ENCODE assay signal across 11 mouse cellular contexts in the genomic region with DNA sequence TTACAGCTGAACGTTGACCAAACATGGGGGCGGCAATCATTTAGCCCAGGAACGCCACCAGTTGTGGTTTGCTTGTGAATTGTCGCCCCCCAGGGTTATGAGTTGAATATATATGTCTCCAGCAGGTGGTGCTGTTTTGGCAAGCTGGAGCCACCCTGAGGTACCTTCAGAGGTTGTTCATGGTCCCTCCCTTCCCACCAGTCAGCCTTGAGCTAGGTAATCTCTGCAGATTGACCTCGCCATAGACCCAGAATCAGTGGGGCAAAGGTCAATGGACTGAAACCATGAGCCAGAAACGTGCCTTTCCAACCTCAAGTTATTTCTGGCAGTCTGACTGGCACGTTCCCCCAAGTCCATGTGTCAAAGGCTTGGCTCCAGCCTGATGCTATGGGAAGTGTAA. TPM values are rescaled to one million over a fixed set of nuclear protein-coding genes. Genes with fewer than 3 reads are reported as not detected.
DNase-seq lines count a peak whose midpoint lies in the region; ATAC-seq and TF ChIP-seq lines count a peak whose summit lies in the region.
"Had no signal": no experiment of that assay in that cellular context is flagged by ENCODE, and none has a peak within 500 bp of the region (broad histone marks: within the 10 kb centered on the region; RNA-seq: fewer than 3 reads in every experiment).

No protein-coding gene starts in this region.

- dilution Hi-C loops in CH12.LX (cut with MboI; ENCODE audit: extremely low pct_ligation_motif_present, extremely low pct_unique_long_range_greater_than_20kb, low sequenced_read_pairs), result no loop called here

- TF ChIP-seq RAD21 in CH12.LX (IDR thresholded peaks at IDR 0.05; ENCODE audit: low read depth, low read length), result peak; percentile 42

- no peaks in the 10 kb centered on the region for H3K36me3 ChIP-seq in kidney, postnatal 0 days (ENCODE audit: insufficient read depth, low read length)
- H3K36me3 ChIP-seq in CH12.LX (replicated peaks in 1 of 2; ENCODE audit: control insufficient read depth in 1 of 2, insufficient read depth in 1 of 2, low read length in 1 of 2), result peaks cover 0 to 19% of the 10 kb centered on the region in 2 experiments
- H3K36me3 ChIP-seq in intestine, embryonic 15.5 days, result no peaks in the 10 kb centered on the region
- H3K36me3 ChIP-seq: liver, embryonic 13.5 days; neural tube, embryonic 13.5 days had no signal

- no peaks in the 10 kb centered on the region for H3K4me1 ChIP-seq in kidney, postnatal 0 days (replicated peaks; ENCODE audit: insufficient read depth, low read length)
- H3K4me1 ChIP-seq in CH12.LX (ENCODE audit: control insufficient read depth in 1 of 2, insufficient read depth in 2 of 2), result peaks cover 3 to 9% of the 10 kb centered on the region in 2 experiments
- no peaks in the 10 kb centered on the region for H3K4me1 ChIP-seq in intestine, embryonic 15.5 days (replicated peaks)
- H3K4me1 ChIP-seq: liver, embryonic 13.5 days; neural tube, embryonic 13.5 days had no signal

- H3K79me2 ChIP-seq in CH12.LX (replicated peaks; ENCODE audit: control insufficient read depth, extremely low read depth, insufficient read depth, poor library complexity, severe bottlenecking), result no peaks in the 10 kb centered on the region; the same call in 1 of the 2 replicates

- peak; percentile 32 for DNase-seq in kidney, postnatal 0 days (ENCODE audit: low spot score)
- DNase-seq in kidney, postnatal 14 days, result no peak
- DNase-seq in A20 (ENCODE audit: low read depth, low spot score) (peak; percentile 50), CH12.LX (ENCODE audit: extremely low read depth) (peak; percentile 27)
- no peak for DNase-seq in ovary, adult 18-20 months (ENCODE audit: low spot score)
- DNase-seq: heart, postnatal 36 days; liver, embryonic 13.5 days had no signal

- 68% methylated on average over 7 of the region's 7 CpGs for WGBS in kidney, postnatal 0 days
- WGBS in intestine, embryonic 15.5 days, result 62% methylated on average over 7 of the region's 7 CpGs

- no peaks in the 10 kb centered on the region for H3K9me3 ChIP-seq in kidney, postnatal 0 days (replicated peaks; ENCODE audit: low read length)
- no peaks in the 10 kb centered on the region for H3K9me3 ChIP-seq in CH12.LX (replicated peaks; ENCODE audit: low read length)
- H3K9me3 ChIP-seq in intestine, embryonic 15.5 days, result no peaks in the 10 kb centered on the region
- H3K9me3 ChIP-seq: liver, embryonic 13.5 days; neural tube, embryonic 13.5 days had no signal

- TF ChIP-seq POLR2A in CH12.LX (IDR thresholded peaks at IDR 0.05; ENCODE audit: low read depth, low read length), result no peak

- TF ChIP-seq CTCF in kidney, postnatal 0 days (IDR thresholded peaks at IDR 0.05; ENCODE audit: low read depth), result peak; percentile 71
- peak in 1 of 2 experiments; percentile 64; a peak in 3 of 4 replicates for TF ChIP-seq CTCF in CH12.LX (conservative IDR thresholded peaks at IDR 0.05 in 1 of 2, IDR thresholded peaks at IDR 0.05 in 1 of 2; ENCODE audit: low read depth in 2 of 2, low read length in 2 of 2)

- TF ChIP-seq EP300 in CH12.LX (IDR thresholded peaks at IDR 0.05; ENCODE audit: low read length), result no peak

- peak; percentile 40; the same call in 1 of the 2 replicates for ATAC-seq in kidney, postnatal 0 days (replicated peaks; ENCODE audit: low FRiP score, low read depth)
- peak; percentile 73 for ATAC-seq in intestine, embryonic 15.5 days
- no peak for ATAC-seq in erythroid progenitor cell, adult 5-6 weeks (replicated peaks; ENCODE audit: low FRiP score, poor library complexity, severe bottlenecking)
- ATAC-seq in granulocyte monocyte progenitor cell, adult 5-6 weeks (replicated peaks; ENCODE audit: poor library complexity, severe bottlenecking), result no peak

- no peak overlapping the region for H3K4me3 ChIP-seq in kidney, postnatal 0 days (replicated peaks; ENCODE audit: low read depth, low read length)
- no peak overlapping the region for H3K4me3 ChIP-seq in CH12.LX (replicated peaks in 1 of 3; ENCODE audit: low read depth in 2 of 3, low read length in 2 of 3, poor library complexity in 1 of 3)
- no peak overlapping the region for H3K4me3 ChIP-seq in intestine, embryonic 15.5 days (replicated peaks)
- H3K4me3 ChIP-seq: liver, embryonic 13.5 days; neural tube, embryonic 13.5 days had no signal

- H3K9ac ChIP-seq in kidney, postnatal 0 days (ENCODE audit: low read depth, low read length), result no peak overlapping the region
- H3K9ac ChIP-seq in CH12.LX (ENCODE audit: insufficient read depth, low read depth), result no peak overlapping the region
- H3K9ac ChIP-seq in intestine, embryonic 15.5 days, result no peak overlapping the region
- H3K9ac ChIP-seq: liver, embryonic 13.5 days; neural tube, embryonic 13.5 days had no signal

- H3K27ac ChIP-seq in kidney, postnatal 0 days, result no peak overlapping the region
- H3K27ac ChIP-seq in CH12.LX (ENCODE audit: insufficient read depth, low read depth), result no peak overlapping the region
- H3K27ac ChIP-seq in intestine, embryonic 15.5 days, result no peak overlapping the region
- H3K27ac ChIP-seq: liver, embryonic 13.5 days; neural tube, embryonic 13.5 days had no signal

- in situ Hi-C loops in CH12.LX (cut with MboI; ENCODE audit: low pct_ligation_motif_present, low pct_unique_long_range_greater_than_20kb, low sequenced_read_pairs), result no loop called here

- H3K4me2 ChIP-seq in kidney, postnatal 0 days (ENCODE audit: low read length), result no peak overlapping the region
- H3K4me2 ChIP-seq in CH12.LX (ENCODE audit: insufficient read depth, low read depth, poor library complexity, severe bottlenecking), result no peak overlapping the region
- H3K4me2 ChIP-seq in intestine, embryonic 15.5 days (replicated peaks), result no peak overlapping the region
- H3K4me2 ChIP-seq: liver, embryonic 13.5 days; neural tube, embryonic 13.5 days had no signal

- H3K27me3 ChIP-seq in kidney, postnatal 0 days (ENCODE audit: insufficient read depth, low read length), result no peaks in the 10 kb centered on the region
- no peaks in the 10 kb centered on the region for H3K27me3 ChIP-seq in CH12.LX (replicated peaks)
- H3K27me3 ChIP-seq in intestine, embryonic 15.5 days (replicated peaks), result no peaks in the 10 kb centered on the region
- H3K27me3 ChIP-seq: liver, embryonic 13.5 days; neural tube, embryonic 13.5 days had no signal

TF ChIP-seq in CH12.LX, 34 proteins besides CTCF, POLR2A, EP300 and RAD21:
- TF ChIP-seq SMC3 (IDR thresholded peaks at IDR 0.05; ENCODE audit: low read depth, low read length) (peak; percentile 55), CHD1 (IDR thresholded peaks at IDR 0.05; ENCODE audit: low read depth, low read length) (no peak)

RNA-seq across cellular contexts. Expression of a gene that starts 22.8 kb away (rescaled TPM):
- polyA plus RNA-seq in kidney, postnatal 0 days (2015; fragmentation: Nextera tagmentation; extraction: Ambion mirVana), result 35.2 and 39.6 TPM in 2 replicates
- total RNA-seq in CH12.LX (2012; rRNA removed) (18.4 and 21.3 TPM in 2 replicates), CH12.LX (2014; rRNA removed) (14.1 and 14.9 TPM in 2 replicates)
- 24.7 and 27.0 TPM in 2 replicates for polyA plus RNA-seq in CH12.LX (2012; ENCODE audit: insufficient read length, low read depth)
- polyA plus RNA-seq in intestine, embryonic 15.5 days (2015; fragmentation: Nextera tagmentation; extraction: Ambion mirVana), result 50.4 and 53.8 TPM in 2 replicates
- total RNA-seq in erythroid progenitor cell, adult 5-6 weeks (2015; ENCODE audit: low replicate concordance), result 23.1 and 28.1 TPM in 2 replicates
- total RNA-seq in erythroid progenitor cell, adult 5-6 weeks (2017; ENCODE audit: low replicate concordance), result 9.4 and 9.5 TPM in 2 replicates
- 25.3 and 28.8 TPM in 2 replicates for total RNA-seq in granulocyte monocyte progenitor cell, adult 5-6 weeks (2014; fragmentation: Nextera tagmentation)
- 28.7 and 30.9 TPM in 2 replicates for total RNA-seq in granulocyte monocyte progenitor cell, adult 5-6 weeks (2017)

Comparison
In these comparisons a context has a peak if more than half of its experiments do, and no peak if none do; other contexts are left out.
1. DNase-seq: peak in kidney, postnatal 0 days (single experiment), A20 (single experiment) and CH12.LX (single experiment); none in kidney, postnatal 14 days (single experiment) and ovary, adult 18-20 months (single experiment).
2. ATAC-seq: peak in kidney, postnatal 0 days (single experiment) and intestine, embryonic 15.5 days (single experiment); none in erythroid progenitor cell, adult 5-6 weeks (single experiment) and granulocyte monocyte progenitor cell, adult 5-6 weeks (single experiment).